Mouse (Mus musculus) 3134 (cell line): ENCODE data around the gene Mustn1.

Experiments
- DNase-seq: peaks from one replicate; pipeline ENCODE4 v3.0.0-alpha.2; 2011; ENCODE audit warnings: low spot score; ENCODE audit not compliant: insufficient read length; ENCODE audit errors: extremely low read depth

Mustn1 gene

GRCm38 (mm10) chr14:30879794-30880193 is 794 bp downstream of the Mustn1 start:
- DNase-seq, result no peak

DNA sequence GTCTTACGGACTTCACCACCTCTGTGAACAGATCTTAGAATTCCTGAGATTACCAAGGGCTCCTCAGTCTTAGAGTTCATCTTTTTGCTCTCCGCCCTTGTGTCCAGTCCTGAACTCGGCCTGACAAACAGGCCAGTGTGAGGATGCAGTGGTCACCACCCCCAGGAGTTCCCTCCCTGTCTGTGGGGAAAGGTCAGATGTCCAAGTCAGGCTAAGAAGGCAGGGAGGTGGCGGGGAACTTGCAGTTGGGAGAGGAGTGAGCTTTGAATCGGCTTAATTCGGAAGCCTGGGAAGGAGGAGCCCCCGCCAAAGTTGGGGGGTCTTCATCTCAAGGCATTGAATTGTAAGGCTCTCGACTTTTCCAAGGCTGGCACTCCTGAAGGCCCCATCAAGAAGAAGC is 1.3 kb downstream of the Mustn1 start:
- DNase-seq, result no peak

- no peak for DNase-seq
Measured at GRCm38 (mm10) chr14:30880811-30881717, 2.1 kb downstream of the Mustn1 start.

DNA sequence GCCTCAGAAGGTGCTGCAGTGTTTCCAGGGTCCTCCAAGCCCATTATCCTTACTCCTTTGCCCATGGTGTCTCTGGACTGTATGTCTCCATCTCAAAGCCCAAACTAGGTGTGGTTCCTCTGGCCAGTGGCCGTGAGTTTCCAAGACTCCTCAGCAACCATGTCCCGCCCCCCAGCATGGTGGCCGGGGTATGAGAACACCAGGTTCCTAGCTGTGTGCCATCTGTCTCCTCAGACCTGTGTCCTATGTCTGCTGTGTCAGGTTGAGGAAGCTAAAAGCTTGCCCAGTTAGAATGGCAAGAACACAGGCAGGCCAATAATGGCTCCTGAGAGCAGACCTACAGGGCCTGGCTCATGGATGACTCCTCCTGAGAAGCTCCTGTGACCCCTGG is 2.7 kb downstream of the Mustn1 start:
- DNase-seq, result no peak

- DNase-seq, result no peak
Measured at GRCm38 (mm10) chr14:30885298-30885697, 6.3 kb downstream of the Mustn1 start.

DNA sequence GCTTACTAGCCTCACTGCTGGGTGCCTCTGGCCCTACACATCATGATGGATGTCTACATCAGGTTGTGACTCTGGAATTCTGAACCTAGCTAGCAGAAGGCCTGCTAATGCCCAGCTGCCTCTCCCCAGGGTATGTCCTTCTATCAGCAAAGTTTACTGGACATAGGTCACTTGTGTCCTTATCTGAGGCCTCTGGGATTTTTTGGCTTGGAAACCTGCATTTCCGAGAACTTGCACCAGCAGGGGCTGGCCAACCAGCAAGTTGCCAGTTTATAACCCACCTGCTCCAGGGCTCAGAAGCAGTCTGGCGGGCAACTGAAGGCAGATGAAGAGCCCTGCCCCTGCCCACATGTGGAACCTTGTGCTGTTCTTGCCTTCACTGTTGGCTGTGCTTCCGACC is 7.2 kb downstream of the Mustn1 start, which contains the start of gene Itih4:
Itih4 (plus strand) TSS at position 273 of the 400 bp plus-strand sequence.
- DNase-seq, result no peak

DNA sequence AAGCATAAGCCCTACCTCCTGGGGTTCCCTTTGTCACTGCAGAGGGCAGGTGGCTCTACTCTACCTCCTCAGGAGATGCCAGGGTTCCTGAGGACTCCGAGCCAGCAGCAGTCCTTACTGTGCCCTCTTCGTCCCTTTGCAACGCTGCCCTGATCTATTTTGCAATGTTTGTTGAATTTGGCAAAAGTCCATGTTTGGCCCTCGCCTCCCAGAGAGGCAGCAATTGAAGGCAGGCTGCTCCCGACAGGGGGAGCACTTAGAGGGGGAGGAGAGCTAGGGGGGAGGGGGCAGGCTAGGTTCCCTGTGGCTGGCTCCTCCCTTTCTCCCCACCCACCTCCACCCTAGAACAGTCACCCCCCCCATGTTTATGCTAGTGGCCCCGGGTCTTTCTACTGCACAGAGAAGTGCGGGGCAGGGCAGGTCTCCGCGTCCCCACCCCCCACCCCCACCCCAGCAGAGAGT is 9.3 kb downstream of the Mustn1 start:
- peak; percentile 59 for DNase-seq

DNA sequence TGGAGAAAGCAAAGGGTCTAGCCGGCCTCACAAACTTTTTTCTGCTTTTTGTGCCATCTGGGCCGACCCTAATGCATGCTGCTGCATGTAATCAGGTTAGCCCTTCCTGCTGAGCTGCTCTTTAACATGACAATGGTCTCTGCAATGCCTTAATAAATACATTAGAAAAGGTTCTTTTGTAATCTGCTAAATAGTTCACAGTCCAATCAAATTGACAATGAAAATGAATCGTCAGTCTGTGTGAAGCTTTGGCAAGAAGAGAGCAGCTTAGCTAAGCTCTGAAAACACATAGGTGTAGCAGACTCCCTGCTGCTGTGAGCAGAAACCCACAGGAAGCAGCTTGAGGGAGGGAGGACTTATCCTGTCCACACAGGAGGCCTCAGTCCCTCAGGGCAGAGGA is 21.0 kb downstream of the Mustn1 start:
- no peak for DNase-seq

DNA sequence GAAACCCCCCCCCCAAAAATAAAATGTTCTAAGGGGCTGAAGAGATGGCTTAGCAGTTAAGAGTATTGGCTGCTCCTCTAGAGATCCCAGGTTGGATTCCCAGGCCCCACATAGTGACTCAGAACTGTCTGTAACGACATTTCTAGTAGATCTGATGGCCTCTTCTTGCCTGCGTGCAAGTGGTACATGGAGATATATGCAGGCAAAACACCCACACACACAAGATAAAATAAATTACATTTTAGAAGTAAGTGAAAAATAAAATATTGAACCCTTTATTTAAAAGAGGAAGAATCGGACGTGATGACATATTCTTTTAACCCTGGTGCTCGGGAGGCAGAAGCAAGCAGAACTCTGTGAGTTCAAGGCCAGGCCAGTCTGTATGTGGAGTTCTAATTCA is 23.6 kb downstream of the Mustn1 start:
- no peak for DNase-seq

GRCm38 (mm10) chr14:30903036-30903435 is 24.0 kb downstream of the Mustn1 start:
- DNase-seq, result no peak

DNA sequence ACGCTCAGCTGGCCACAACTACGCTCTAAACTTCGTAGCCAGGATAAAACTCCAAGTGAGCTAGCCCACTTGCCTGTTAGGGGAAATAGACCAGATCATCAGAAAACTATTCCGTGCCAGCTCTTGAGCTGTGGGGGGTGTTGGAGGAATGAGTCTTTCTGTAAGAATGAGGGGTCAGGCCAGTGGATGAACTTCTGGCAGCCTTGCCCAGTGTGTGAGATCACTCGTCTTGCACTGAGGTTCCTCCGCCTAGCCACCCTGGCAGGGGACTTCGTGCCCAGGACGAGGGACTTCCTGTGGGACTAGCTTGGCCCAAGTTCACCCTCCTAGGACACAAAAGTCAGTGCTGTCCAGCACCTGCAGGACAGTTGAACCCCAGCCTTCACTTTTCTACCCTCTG is 25.3 kb downstream of the Mustn1 start:
- DNase-seq, result peak; percentile 78

DNA sequence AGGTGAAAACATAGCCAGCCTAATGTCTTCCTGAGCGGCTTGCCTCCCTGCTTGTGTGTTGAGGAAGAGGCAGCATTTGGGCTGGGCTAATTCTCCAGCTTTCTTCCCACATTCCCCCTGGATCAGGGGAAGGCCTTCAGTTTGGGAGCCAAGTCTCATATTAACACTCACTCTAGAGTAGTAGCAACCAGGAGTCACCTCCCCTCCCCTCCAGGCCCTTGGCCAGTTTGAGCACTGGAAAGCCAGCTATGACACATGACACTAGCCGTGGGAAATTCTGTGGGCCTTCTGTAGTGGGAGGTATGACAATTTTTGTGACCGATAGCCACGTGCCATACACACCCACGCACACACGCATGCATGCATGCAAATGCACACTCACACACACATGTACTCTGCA is 27.0 kb downstream of the Mustn1 start:
- no peak for DNase-seq

DNA sequence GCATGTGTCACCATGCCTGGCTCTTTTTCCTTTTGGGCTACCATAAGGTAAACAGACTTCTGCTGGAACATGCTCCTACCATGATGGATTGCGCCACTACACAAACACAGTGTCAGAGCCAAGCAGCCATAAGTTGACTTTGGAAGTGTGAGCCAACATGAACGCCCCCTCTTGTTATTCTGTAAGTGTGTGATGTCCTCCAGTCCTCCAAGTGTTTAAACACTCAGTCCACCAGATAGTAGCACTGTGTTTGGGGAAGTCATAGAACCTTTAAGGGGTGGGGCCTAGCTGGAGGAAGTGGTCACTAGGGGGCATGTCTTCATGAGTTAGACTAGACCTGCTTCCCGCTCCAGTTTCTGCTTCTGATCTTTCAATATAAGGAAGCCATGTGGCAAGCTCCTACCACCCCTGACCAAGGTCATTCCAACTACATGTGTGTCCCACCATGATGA is 28.8 kb downstream of the Mustn1 start:
- no peak for DNase-seq

DNA sequence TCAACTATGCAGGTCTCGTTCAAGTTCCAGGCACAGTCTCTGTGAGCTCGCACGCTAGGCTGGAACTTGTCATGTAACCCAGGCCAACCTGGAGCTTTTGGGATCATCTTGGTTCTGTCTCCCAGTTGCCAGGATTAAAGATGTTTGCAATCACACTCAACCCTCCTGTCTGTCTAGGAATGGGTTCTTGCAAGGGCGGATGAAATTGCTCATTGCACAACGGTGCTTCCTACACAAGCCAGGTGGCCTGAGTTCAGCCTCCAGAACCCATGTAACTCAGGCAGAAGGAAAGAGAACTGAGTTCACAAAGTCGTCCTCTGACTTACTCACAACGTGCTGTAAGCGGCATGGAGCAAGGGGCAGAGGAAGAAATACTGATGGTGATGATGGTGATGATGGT is 32.1 kb downstream of the Mustn1 start:
- no peak for DNase-seq

DNA sequence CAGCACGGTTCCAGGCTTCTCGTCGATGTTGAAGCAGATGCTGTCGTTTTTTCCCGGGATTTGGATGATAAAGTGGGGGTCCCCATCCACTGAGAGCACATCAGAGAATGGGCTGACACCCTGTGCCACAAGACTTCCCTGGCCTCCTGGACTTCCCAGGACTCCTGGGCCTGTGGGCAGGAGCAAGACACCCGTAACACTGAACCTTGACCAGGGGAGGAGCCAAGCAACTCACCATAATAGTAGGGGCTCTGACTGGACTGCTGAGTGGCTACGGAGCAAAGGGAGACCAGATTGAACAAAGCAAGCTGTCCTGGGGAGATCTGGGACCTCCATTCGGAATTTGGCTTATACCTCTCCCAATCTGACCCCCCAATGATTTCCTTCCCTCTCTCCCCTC is 33.6 kb downstream of the Mustn1 start:
- no peak for DNase-seq

- no peak for DNase-seq
Measured at GRCm38 (mm10) chr14:30913404-30913803, 34.4 kb downstream of the Mustn1 start.

DNA sequence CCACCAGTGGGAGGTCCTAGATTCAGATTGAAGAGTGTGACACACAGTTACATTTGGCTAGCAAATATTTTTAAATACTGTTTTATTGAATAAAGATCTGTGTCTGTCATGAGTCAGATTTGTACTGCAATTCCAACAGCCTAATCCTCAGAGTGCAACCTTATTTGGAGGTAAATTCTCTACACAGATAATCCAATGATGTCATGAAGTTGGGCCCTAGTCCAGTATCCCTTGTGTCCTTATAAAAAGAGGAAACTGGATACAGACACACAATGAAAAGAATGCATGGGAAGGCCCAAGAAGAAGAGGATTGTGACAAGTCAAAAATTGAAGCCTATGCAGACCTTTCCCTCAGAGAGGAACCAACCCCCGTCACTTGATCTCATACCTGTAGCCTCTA is 37.5 kb downstream of the Mustn1 start:
- DNase-seq, result peak; percentile 28

DNA sequence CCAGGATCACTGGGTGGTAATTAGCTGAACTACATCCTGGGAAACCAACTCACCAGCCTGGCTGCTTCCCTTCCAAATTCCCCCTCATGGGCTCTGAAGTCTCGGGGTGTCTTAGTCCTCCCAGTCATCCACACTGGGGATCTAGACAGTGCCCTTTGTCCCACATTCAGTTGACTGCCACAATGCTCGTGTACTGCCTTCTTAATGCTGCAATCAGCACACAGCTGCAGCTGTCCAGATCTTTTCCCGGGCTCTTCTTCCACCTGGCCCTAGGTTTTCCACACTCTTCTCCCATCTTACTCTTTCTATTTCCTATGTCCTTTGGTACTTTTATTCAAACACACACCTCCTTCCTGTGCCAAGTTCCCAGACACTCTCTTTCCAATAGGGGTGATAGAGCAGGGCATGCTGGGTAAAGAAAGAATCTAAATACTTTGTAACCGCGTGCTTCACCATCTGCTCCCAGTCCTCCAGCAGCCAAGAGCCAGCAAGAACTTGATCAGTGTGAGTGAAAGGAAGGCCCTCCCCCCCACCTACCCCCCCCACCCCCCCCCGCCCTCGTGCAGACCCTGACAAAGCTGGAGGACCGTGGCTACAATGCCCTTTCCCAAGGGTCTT is 43.2 kb downstream of the Mustn1 start:
- DNase-seq, result no peak

DNA sequence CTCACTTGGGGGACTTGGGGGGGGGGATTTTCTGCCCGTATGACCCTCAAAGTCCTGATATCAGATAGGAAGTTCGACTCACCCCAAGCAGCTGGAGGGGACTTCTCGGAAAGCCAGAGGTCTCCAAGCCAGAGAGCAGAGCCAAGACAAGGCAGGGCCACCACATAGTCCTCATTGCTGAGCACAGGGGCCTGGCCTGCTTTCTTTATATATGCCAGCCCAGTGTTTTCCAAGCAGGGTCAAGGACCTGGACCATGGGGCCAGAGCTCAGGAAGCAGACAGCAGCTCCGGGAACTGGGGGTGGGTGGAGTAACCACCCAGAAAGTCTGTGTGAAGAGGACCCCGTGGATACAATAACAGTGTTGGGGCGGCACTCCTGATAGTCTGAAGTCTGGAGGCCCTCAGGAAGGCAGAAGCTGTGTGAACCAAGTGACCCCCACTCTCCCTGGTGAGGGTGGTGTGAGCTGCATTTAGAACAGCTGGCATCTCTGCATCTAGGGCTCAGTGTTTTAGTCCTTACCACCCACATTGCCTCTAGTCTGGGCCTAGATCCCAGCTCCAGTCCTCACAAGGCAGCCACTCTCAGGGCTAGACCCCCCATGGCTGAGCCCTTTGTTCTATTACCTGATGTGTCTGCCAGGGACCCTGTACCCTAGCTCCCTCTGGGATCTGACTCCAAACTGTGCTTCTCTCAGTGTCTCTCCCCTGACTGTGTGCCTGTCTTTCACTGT is 44.5 kb downstream of the Mustn1 start, which contains the start of gene Itih3:
Itih3 (minus strand) TSS at position 386 of the 731 bp plus-strand sequence.
- no peak for DNase-seq

GRCm38 (mm10) chr14:30925492-30925891 is 46.5 kb downstream of the Mustn1 start:
- no peak for DNase-seq

- no peak for DNase-seq
Measured at GRCm38 (mm10) chr14:30930386-30930785, 51.4 kb downstream of the Mustn1 start.
